Mouse (Mus musculus) adrenal gland, adult 8-10 months (tissue): ENCODE measurements at regions not wholly inside any gene's neighbourhood (a gene's known extent, or its start where the extent isn't known, plus 50 kb on each side); places are given as distances from the start of the nearest gene placed in this dataset.
A peak's percentile ranks its signal among the peaks of the same experiment; 100 is the strongest.

Experiments used
- DNase-seq: peaks from one replicate; pipeline ENCODE4 v3.0.0; 2022

DNA sequence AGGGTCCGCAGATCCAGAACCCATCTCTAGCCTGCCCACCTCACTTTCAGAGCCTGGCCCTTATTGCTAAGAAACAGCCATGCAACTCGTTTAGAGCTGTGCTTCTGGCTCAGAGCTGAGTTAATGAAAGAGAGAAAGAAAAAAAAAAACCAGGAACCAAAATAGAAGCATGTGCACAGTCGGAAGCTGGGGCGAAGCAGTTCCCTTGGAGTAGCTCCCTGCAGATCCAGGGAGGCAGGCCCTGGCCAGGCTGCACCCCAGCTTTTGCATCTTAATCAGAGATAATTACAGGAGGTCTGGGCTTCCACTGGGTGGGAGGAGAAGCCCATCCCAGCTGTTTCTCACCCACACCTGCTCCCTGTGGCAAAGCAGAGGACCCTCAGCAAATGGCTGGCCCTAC, 53.9 kb downstream of the Adra2c start:
- DNase-seq = no peak

DNA sequence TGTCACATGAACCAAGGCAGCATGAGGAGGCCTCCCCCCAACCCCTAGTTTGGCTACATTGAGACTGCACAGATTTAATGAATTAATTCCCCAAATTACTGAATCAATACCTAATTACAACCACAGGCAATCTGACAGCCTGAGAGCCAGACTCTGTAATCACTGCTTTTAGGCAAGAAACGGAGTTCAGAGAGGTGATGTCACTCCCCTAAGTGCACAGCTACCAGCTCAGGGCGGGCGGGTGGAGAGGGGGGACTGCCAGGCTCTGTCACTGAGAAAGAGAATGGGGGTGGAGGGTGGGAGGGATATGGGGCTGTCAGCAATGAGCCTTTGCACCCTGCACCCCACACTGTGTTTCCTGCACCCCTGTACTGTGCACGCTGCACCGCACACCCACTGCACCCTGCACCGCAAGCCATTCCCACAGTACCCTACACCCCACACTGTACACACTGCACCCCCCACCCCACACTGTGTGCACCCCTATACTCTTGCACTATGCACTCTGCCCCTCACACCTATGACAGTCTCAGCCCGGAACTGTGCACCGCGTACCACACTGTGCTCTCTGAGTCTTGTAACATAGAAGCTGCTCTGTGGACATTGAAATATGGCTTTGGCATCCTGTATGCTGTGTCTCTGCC, 54.4 kb upstream of the Hmx1 start:
- no peak for DNase-seq

DNA sequence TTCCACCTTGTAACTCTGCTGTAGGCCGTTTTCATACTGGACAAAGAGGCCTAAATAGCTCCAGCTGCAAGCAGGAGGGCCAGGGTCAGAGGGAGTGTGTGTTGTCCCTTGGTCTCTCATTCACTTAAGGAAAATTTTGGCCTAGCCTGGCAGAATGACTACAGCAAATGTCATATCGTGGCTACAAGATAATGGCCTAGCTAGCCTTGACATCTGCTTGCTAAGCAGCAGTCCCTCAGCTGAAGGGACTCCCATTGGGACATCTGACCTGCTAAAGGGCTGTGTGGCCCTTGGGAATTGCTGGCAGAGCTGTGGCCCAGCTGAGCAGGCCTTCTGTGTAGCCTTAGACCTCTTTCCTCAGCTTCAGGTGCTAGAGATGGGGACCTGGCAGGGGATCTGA, 53.8 kb upstream of the Hmx1 start:
- DNase-seq = peak; percentile 17
